Mouse (Mus musculus): ENCODE results near the gene Adcy1. TPM values are rescaled to one million over a fixed set of nuclear protein-coding genes. Genes with fewer than 3 reads are reported as not detected.

The Adcy1 gene
- polyA plus RNA-seq, 2 experiments = 0.13 to 0.24 TPM

DNA sequence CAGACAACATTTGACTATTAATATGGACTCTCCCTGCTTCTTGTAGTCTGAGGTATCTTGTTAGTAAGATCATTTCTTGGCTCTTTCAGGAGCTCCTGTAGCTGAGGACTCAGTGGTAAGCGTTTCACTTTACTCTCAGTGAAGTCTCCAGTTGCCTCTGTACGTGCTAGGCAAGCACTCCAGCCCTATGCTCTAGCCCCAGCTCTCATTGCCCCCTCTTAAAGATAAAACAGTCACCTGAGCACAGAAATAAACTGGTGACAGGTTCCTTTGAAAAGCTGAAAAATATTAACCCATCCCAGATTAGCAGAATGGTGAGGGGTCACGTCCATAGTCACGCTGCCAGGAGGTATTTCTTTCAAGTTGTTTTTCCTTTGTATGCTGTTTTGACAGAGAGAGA is 115.4 kb downstream of the Adcy1 start:
- no peaks in the 10 kb centered on the region for H3K9me3 ChIP-seq (ENCODE audit: control insufficient read depth, low read length)
- no peaks in the 10 kb centered on the region for H3K4me1 ChIP-seq (replicated peaks; ENCODE audit: control insufficient read depth in 2 of 2, insufficient read depth in 2 of 2, low read length in 1 of 2)
- no peak overlapping the region for H3K4me2 ChIP-seq (ENCODE audit: low read depth)
- no peak overlapping the region for H3K9ac ChIP-seq (replicated peaks)
- ATAC-seq (ENCODE audit: insufficient read depth) = no peak
- no peak overlapping the region for H3K4me3 ChIP-seq (ENCODE audit: insufficient read depth in 1 of 2, low read depth in 2 of 2, low read length in 2 of 2)
- WGBS (ENCODE audit: insufficient replicate concordance) = 39% methylated on average over 4 of the region's 4 CpGs
- no peak overlapping the region for H3K27ac ChIP-seq
- no peaks in the 10 kb centered on the region for H3K36me3 ChIP-seq (replicated peaks; ENCODE audit: control insufficient read depth, insufficient read depth, low read depth)
- no peaks in the 10 kb centered on the region for H3K27me3 ChIP-seq (ENCODE audit: control insufficient read depth, insufficient read depth, low read length)
- DNase-seq (ENCODE audit: low read depth in 3 of 3, low spot score in 3 of 3) = no peak
- TF ChIP-seq EP300 (IDR thresholded peaks at IDR 0.05; ENCODE audit: low read depth) = no peak
- TF ChIP-seq CTCF (IDR thresholded peaks at IDR 0.05; ENCODE audit: low read depth) = no peak

DNA sequence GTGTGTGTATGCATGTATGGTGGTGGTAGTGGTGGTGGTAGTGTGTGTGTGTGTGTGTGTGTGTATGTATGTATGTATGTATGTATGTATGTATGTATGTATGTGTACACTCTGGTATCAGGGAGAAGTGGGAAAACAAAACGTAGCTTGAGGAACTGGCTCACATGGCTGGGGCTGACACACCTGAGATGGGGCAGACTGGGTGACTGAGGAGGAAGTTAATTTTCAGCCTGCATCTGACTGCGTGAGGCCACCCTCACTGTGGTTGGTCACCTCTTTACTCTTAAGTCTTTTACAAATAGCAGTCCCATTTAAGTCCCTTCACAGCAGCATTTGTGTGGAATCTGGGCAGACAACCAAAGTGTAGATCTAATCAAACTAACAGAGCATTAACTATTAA is 116.0 kb downstream of the Adcy1 start:
- no peak overlapping the region for H3K9ac ChIP-seq (replicated peaks)
- TF ChIP-seq EP300 (IDR thresholded peaks at IDR 0.05; ENCODE audit: low read depth) (no peak), CTCF (IDR thresholded peaks at IDR 0.05; ENCODE audit: low read depth) (no peak)
- no peak overlapping the region for H3K27ac ChIP-seq
- 51% methylated on average over 2 of the region's 2 CpGs for WGBS (ENCODE audit: insufficient replicate concordance)
- no peak overlapping the region for H3K4me2 ChIP-seq (ENCODE audit: low read depth)
- no peaks in the 10 kb centered on the region for H3K9me3 ChIP-seq (ENCODE audit: control insufficient read depth, low read length)
- no peak overlapping the region for H3K4me3 ChIP-seq (ENCODE audit: insufficient read depth in 1 of 2, low read depth in 2 of 2, low read length in 2 of 2)
- H3K27me3 ChIP-seq (ENCODE audit: control insufficient read depth, insufficient read depth, low read length) = no peaks in the 10 kb centered on the region
- ATAC-seq (ENCODE audit: insufficient read depth) = no peak
- H3K4me1 ChIP-seq (replicated peaks; ENCODE audit: control insufficient read depth in 2 of 2, insufficient read depth in 2 of 2, low read length in 1 of 2) = no peaks in the 10 kb centered on the region
- H3K36me3 ChIP-seq (replicated peaks; ENCODE audit: control insufficient read depth, insufficient read depth, low read depth) = no peaks in the 10 kb centered on the region
- no peak for DNase-seq (ENCODE audit: low read depth in 3 of 3, low spot score in 3 of 3)

DNA sequence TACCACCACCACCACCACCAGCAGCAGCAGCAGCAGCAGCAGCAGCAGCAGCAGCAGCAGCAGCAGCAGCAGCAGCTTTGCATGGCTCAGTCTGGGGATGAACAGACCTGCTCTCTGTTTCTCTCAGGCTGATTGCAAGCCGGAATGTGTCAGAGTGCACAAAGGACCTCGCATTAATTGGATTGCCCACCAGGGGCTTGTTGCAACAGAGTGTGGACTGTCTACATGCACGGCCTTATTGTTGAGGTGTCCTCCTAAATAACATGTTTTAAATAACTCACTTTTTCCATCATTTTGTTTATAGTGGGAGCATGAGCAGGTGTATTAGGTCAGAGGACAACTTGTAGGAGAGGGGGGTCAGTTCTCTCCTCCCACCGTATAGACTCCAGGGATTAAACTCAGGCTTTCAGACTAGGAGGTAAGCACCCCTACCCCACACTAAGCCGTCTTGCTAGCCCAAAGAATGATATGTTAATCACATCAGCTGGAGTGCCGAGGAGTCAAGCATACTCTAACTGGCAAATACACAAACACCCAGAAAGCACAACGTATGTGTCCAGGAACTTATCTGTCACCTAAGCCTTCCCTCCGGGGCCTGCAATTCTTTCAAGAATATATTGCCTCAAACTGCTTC is 119.2 kb downstream of the Adcy1 start:
- 55% methylated on average over 8 of the region's 8 CpGs for WGBS (ENCODE audit: insufficient replicate concordance)
- no peak overlapping the region for H3K9ac ChIP-seq (replicated peaks)
- no peaks in the 10 kb centered on the region for H3K36me3 ChIP-seq (replicated peaks; ENCODE audit: control insufficient read depth, insufficient read depth, low read depth)
- no peak for TF ChIP-seq EP300 (IDR thresholded peaks at IDR 0.05; ENCODE audit: low read depth)
- no peak for TF ChIP-seq CTCF (IDR thresholded peaks at IDR 0.05; ENCODE audit: low read depth)
- DNase-seq (ENCODE audit: low read depth in 3 of 3, low spot score in 3 of 3) (no peak), ATAC-seq (ENCODE audit: insufficient read depth) (no peak)
- H3K4me2 ChIP-seq (ENCODE audit: low read depth) = no peak overlapping the region
- H3K4me3 ChIP-seq (ENCODE audit: insufficient read depth in 1 of 2, low read depth in 2 of 2, low read length in 2 of 2) = no peak overlapping the region
- H3K27me3 ChIP-seq (ENCODE audit: control insufficient read depth, insufficient read depth, low read length) = no peaks in the 10 kb centered on the region
- H3K4me1 ChIP-seq (replicated peaks; ENCODE audit: control insufficient read depth in 2 of 2, insufficient read depth in 2 of 2, low read length in 1 of 2) = peaks cover 0 to 2% of the 10 kb centered on the region in 2 experiments; a peak in 2 of 4 replicates
- H3K9me3 ChIP-seq (ENCODE audit: control insufficient read depth, low read length) = no peaks in the 10 kb centered on the region
- no peak overlapping the region for H3K27ac ChIP-seq

DNA sequence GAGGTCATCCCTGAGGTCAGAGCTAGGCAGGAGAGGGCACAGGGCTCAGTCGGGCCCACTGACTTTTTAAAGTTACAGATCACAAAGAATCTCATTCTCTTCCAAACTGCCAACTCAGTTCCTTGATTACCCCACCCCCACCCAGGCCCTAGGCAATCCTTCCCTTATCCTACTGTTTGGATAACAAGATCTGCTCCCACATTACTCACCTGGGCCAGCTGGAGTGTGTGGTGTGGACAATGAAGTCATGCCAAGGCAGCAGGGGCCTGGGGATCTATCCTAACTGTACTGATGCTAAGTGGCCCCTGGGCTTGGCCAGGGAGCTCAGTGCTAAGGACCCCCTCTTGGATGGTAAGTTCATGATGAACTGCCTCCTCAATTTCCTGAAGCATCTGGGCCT is 121.1 kb downstream of the Adcy1 start:
- no peak for TF ChIP-seq EP300 (IDR thresholded peaks at IDR 0.05; ENCODE audit: low read depth)
- no peak for TF ChIP-seq CTCF (IDR thresholded peaks at IDR 0.05; ENCODE audit: low read depth)
- no peak for ATAC-seq (ENCODE audit: insufficient read depth)
- WGBS (ENCODE audit: insufficient replicate concordance) = 33% methylated on average over 1 of the region's 1 CpGs

DNA sequence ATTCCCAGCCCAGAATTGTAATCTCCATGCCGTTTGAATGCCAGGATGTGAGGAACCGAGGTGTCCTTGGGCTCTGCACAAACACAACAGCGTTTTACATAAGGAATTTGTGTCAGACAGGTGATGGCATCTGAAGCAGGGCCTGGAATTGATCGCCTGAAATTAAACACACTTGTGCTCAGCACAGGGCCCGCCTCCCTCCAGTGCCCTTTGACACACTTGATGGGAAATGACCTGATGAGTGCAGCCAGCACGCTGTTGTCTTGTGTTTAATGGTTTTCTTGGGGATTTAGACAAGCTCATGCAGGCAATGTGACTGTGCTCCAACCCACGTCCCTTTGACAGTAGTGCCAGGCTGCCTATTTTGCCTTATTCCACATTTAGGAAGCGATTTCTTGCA is 124.2 kb downstream of the Adcy1 start:
- H3K27me3 ChIP-seq (ENCODE audit: control insufficient read depth, insufficient read depth, low read length) = no peaks in the 10 kb centered on the region
- ATAC-seq (ENCODE audit: insufficient read depth) = no peak
- 41% methylated on average over 8 of the region's 8 CpGs for WGBS (ENCODE audit: insufficient replicate concordance)

More for the DNA sequence above, 121.1 kb downstream of the Adcy1 start:
- Histone ChIP-seq H3K4me2 (ENCODE audit: low read depth) (no peak overlapping the region), H3K4me1 (replicated peaks; ENCODE audit: control insufficient read depth in 2 of 2, insufficient read depth in 2 of 2, low read length in 1 of 2) (peaks cover 0 to 4% of the 10 kb centered on the region in 2 experiments; a peak in 2 of 4 replicates), H3K27me3 (ENCODE audit: control insufficient read depth, insufficient read depth, low read length) (no peaks in the 10 kb centered on the region), H3K36me3 (replicated peaks; ENCODE audit: control insufficient read depth, insufficient read depth, low read depth) (no peaks in the 10 kb centered on the region), H3K4me3 (ENCODE audit: insufficient read depth in 1 of 2, low read depth in 2 of 2, low read length in 2 of 2) (no peak overlapping the region), H3K27ac (no peak overlapping the region), H3K9me3 (ENCODE audit: control insufficient read depth, low read length) (no peaks in the 10 kb centered on the region), H3K9ac (replicated peaks) (no peak overlapping the region)
- DNase-seq (ENCODE audit: low read depth in 3 of 3, low spot score in 3 of 3) = no peak

More for the DNA sequence above, 124.2 kb downstream of the Adcy1 start:
- no peak overlapping the region for H3K4me2 ChIP-seq (ENCODE audit: low read depth)
- peaks cover 0 to 7% of the 10 kb centered on the region in 2 experiments; a peak in 2 of 4 replicates for H3K4me1 ChIP-seq (replicated peaks; ENCODE audit: control insufficient read depth in 2 of 2, insufficient read depth in 2 of 2, low read length in 1 of 2)
- no peak for DNase-seq (ENCODE audit: low read depth in 3 of 3, low spot score in 3 of 3)
- H3K36me3 ChIP-seq (replicated peaks; ENCODE audit: control insufficient read depth, insufficient read depth, low read depth) = no peaks in the 10 kb centered on the region
- no peak overlapping the region for H3K4me3 ChIP-seq (ENCODE audit: insufficient read depth in 1 of 2, low read depth in 2 of 2, low read length in 2 of 2)
- no peak overlapping the region for H3K9ac ChIP-seq (replicated peaks)
- no peak overlapping the region for H3K27ac ChIP-seq
- TF ChIP-seq EP300 (IDR thresholded peaks at IDR 0.05; ENCODE audit: low read depth) = no peak
- TF ChIP-seq CTCF (IDR thresholded peaks at IDR 0.05; ENCODE audit: low read depth) = no peak
- no peaks in the 10 kb centered on the region for H3K9me3 ChIP-seq (ENCODE audit: control insufficient read depth, low read length)
